Mouse (Mus musculus) liver, adult 2 months (tissue): ENCODE results near the gene Ccdc127.

Source experiments
- CTCF ChIP-seq: fragments of 200-500 bp; IDR thresholded peaks from 2 replicates; pipeline ENCODE4 v1.5.1; 2011; ENCODE audit warnings: low read depth, low read length, control low read depth
- POLR2A ChIP-seq: fragments of 200-500 bp; IDR thresholded peaks from 2 replicates; pipeline ENCODE4 v1.6.1; 2011; ENCODE audit warnings: low read length, control low read depth; ENCODE audit not compliant: insufficient read depth; ENCODE audit errors: extremely low read depth

DNA sequence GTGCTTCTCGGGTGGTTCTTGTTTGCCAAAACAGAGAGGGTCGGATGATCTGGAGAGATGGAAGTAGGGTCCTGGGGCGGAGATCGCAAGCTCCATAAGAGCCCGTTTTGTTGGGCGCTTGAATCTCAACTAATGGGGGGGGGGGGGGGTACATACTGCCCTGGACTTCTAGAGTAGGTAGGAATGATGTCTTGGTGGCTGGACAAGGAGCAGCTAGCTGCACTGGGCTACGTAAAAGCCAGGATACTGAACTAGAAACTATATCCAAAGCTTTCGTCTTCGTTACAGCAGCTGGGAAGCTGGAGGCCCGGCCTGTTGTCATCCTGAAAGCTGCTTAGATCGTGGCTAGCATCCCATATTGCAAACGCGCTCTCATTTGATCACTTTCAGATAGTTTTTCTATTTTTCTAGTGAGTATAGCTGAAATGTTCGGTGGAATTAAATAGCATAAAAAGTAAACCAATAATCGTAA, 362 bp downstream of the Ccdc127 start:
- TF ChIP-seq POLR2A = no peak
- no peak for TF ChIP-seq CTCF
